Mouse (Mus musculus): ENCODE results near the gene Zp3. TPM values are rescaled to one million over a fixed set of nuclear protein-coding genes. Genes with fewer than 3 reads are reported as not detected.

Zp3 gene
- polyA plus RNA-seq, 1 experiment from 2014 or later: 0.23 TPM

DNA sequence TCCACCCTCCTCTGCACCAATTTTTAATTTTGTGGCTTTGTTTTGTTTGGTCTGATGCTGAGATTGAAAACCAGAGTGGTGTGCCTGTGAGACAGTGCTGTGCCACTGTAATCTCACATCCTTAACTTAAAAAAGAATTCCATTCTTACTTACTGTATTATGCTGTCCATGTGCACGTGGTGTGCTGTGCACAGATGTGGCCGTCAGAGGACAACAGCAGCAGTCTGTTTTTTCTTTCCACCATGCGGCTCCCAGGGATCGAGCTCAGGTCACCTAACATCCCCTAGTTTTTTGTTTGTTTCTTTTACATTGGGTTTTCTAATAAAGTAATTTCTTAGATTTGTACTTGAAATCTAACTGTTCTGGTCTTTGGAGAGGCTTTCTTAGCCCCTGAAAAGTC, 24.6 kb downstream of the Zp3 start:
- H3K4me2 ChIP-seq (ENCODE audit: low read length): no peak overlapping the region
- H3K9ac ChIP-seq (ENCODE audit: low read depth, low read length): no peak overlapping the region
- H3K36me3 ChIP-seq (ENCODE audit: control insufficient read depth, insufficient read depth, low read length): no peaks in the 10 kb centered on the region
- no peaks in the 10 kb centered on the region for H3K9me3 ChIP-seq (replicated peaks; ENCODE audit: control insufficient read depth, low read length, poor library complexity, severe bottlenecking)
- H3K27me3 ChIP-seq (ENCODE audit: control insufficient read depth, insufficient read depth, low read depth, low read length): no peaks in the 10 kb centered on the region
- no peak for ATAC-seq
- no peak overlapping the region for H3K4me3 ChIP-seq (ENCODE audit: low read depth, low read length)
- 82% methylated on average over 4 of the region's 4 CpGs for WGBS
- H3K4me1 ChIP-seq (ENCODE audit: control insufficient read depth, insufficient read depth, low read length): no peaks in the 10 kb centered on the region
- H3K27ac ChIP-seq (ENCODE audit: low read length): no peak overlapping the region

DNA sequence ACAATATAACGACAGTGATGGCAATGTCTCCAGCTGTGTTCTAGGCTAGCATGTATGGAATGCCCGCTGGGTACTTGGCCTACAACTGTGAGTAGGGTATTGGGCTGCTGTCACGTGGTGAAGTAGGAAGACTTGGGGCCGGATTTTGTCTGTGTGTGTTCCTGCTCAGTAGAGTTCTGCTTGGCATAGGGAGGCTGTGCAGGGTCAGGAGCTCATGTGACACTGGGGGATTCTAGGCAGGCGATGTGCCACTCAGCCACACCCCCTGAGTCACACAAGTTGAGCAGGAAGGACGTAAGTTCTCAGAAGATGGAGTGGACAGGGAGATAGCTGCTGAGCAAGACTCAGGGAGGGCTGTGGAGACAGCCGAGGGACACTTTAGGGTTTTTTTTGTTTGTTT, 27.8 kb downstream of the Zp3 start:
- Histone ChIP-seq H3K4me3 (ENCODE audit: low read depth, low read length) (no peak overlapping the region), H3K9ac (ENCODE audit: low read depth, low read length) (no peak overlapping the region), H3K9me3 (replicated peaks; ENCODE audit: control insufficient read depth, low read length, poor library complexity, severe bottlenecking) (no peaks in the 10 kb centered on the region), H3K4me2 (ENCODE audit: low read length) (no peak overlapping the region), H3K36me3 (ENCODE audit: control insufficient read depth, insufficient read depth, low read length) (peaks cover 15% of the 10 kb centered on the region), H3K27ac (ENCODE audit: low read length) (no peak overlapping the region), H3K4me1 (ENCODE audit: control insufficient read depth, insufficient read depth, low read length) (no peaks in the 10 kb centered on the region), H3K27me3 (ENCODE audit: control insufficient read depth, insufficient read depth, low read depth, low read length) (no peaks in the 10 kb centered on the region)
- ATAC-seq: no peak
- 82% methylated on average over 7 of the region's 7 CpGs for WGBS

DNA sequence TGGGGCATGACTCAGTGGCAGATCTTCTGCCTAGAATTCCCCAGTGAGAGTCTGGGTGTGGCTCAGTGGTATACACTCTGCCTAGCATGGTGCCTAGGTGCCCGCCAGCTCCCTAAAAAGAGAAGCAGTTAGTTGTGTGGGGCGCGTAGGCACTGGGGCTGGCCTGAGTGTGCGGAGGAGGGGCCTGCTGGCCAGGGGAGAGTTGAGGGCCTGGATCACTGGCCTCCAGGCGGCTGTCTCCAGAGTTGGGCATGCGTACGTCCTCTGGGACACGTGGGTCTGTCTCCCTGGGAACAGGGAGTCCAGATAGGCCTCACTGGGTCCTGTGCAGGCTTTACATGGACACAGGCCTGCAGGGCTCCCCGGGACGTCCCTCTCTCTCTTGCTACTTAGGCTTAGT, 35.0 kb downstream of the Zp3 start:
- no peak overlapping the region for H3K27ac ChIP-seq (ENCODE audit: low read length)
- no peak overlapping the region for H3K9ac ChIP-seq (ENCODE audit: low read depth, low read length)
- H3K4me3 ChIP-seq (ENCODE audit: low read depth, low read length): no peak overlapping the region
- no peaks in the 10 kb centered on the region for H3K27me3 ChIP-seq (ENCODE audit: control insufficient read depth, insufficient read depth, low read depth, low read length)
- WGBS: 88% methylated on average over 10 of the region's 10 CpGs
- ATAC-seq: no peak
- H3K4me1 ChIP-seq (ENCODE audit: control insufficient read depth, insufficient read depth, low read length): peaks cover 11% of the 10 kb centered on the region; the same call in 1 of the 2 replicates
- H3K9me3 ChIP-seq (replicated peaks; ENCODE audit: control insufficient read depth, low read length, poor library complexity, severe bottlenecking): no peaks in the 10 kb centered on the region
- peaks cover 14% of the 10 kb centered on the region for H3K36me3 ChIP-seq (ENCODE audit: control insufficient read depth, insufficient read depth, low read length)
- H3K4me2 ChIP-seq (ENCODE audit: low read length): no peak overlapping the region

DNA sequence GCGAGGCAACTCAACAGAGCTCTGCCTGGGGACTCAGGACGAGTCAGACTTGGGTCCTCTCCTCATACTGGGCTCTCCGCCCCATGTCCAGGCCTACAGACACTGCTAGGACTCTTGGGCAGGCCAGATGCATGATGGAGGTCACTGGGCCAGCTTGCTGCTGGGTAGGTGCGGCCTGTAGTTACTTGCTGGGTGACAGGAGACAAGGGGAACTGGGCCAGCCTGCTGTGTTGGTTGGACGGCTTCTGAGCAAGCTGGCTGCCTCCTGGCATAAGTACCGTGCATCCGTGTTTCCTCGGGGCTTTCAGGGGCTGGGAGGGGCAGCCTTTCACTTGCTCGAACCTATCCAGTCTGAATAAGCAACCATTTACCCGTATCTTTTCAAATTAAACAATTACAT, 35.7 kb downstream of the Zp3 start:
- Histone ChIP-seq H3K36me3 (ENCODE audit: control insufficient read depth, insufficient read depth, low read length) (peaks cover 10% of the 10 kb centered on the region), H3K4me3 (ENCODE audit: low read depth, low read length) (no peak overlapping the region), H3K27ac (ENCODE audit: low read length) (no peak overlapping the region; the same call in 1 of the 2 replicates), H3K4me1 (ENCODE audit: control insufficient read depth, insufficient read depth, low read length) (peaks cover 11% of the 10 kb centered on the region; the same call in 1 of the 2 replicates), H3K4me2 (ENCODE audit: low read length) (no peak overlapping the region), H3K9me3 (replicated peaks; ENCODE audit: control insufficient read depth, low read length, poor library complexity, severe bottlenecking) (no peaks in the 10 kb centered on the region), H3K27me3 (ENCODE audit: control insufficient read depth, insufficient read depth, low read depth, low read length) (no peaks in the 10 kb centered on the region), H3K9ac (ENCODE audit: low read depth, low read length) (no peak overlapping the region)
- WGBS: 77% methylated on average over 10 of the region's 10 CpGs
- no peak for ATAC-seq

DNA sequence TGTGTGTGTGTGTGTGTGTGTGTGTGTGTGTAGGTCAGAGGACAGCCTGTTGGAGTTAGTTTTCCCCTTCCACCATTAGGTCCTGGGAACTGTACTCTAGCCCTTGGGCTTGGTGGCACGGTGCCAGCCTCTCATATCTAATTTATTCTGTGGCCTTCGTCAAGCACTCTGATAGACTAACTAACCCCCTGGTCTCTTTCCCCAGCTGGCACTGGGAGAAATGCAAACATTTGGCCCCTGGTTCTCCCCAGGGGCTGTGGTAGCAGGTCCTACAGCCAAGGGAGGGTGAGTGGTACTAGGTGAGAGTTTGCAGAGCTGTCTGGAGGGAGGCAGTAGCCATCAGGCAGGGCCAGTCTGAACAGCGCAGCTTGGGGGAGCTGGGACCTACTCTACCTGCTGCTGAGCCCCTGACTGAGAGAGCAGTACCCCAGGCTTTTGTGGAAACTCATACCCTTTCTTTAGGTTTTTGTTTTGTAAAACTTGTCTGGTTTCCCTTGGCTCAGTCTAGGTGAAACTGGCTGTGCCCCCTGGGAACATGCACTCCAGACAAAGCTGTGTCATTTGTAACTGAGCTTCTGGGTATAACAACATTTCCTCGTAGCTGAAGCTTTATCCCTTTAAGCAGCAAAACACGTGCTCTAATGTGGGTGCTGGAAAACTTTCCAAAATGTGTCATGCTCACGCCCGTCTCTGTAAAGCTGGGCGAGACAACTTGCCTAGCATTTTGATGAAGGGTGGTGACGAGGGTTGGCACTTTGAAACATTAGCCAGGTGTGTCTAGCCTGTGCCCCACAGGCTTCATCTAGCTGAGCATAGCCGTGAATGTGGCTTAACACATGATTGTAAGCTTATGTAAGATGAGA, 36.3 kb downstream of the Zp3 start:
- no peak overlapping the region for H3K27ac ChIP-seq (ENCODE audit: low read length)
- H3K9me3 ChIP-seq (replicated peaks; ENCODE audit: control insufficient read depth, low read length, poor library complexity, severe bottlenecking): no peaks in the 10 kb centered on the region
- no peak overlapping the region for H3K9ac ChIP-seq (ENCODE audit: low read depth, low read length)
- no peak for ATAC-seq
- 76% methylated on average over 10 of the region's 10 CpGs for WGBS
- peaks cover 10% of the 10 kb centered on the region for H3K36me3 ChIP-seq (ENCODE audit: control insufficient read depth, insufficient read depth, low read length)
- no peaks in the 10 kb centered on the region for H3K27me3 ChIP-seq (ENCODE audit: control insufficient read depth, insufficient read depth, low read depth, low read length)
- no peak overlapping the region for H3K4me2 ChIP-seq (ENCODE audit: low read length)
- peaks cover 11% of the 10 kb centered on the region; the same call in 1 of the 2 replicates for H3K4me1 ChIP-seq (ENCODE audit: control insufficient read depth, insufficient read depth, low read length)
- no peak overlapping the region for H3K4me3 ChIP-seq (ENCODE audit: low read depth, low read length)

DNA sequence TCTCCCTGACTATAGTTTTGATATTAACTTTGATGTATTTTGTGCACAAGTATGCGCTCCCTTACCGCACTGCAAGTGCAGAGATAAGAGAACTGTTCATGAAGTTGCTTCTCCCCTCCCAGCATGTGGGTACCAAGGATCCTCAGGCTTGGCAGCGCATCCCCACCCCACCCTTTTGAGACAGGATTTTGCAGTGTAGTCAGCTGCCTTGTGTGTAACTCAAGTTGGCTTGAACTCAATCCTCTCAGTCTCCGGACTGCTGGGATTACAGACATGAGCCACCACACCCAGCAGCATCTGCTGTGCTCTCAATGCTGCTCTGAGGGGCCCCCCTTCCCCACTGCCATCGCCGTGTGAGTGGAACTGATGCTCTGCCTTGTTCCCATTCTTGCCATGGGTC, 37.4 kb downstream of the Zp3 start:
- 78% methylated on average over 6 of the region's 6 CpGs for WGBS
- no peak overlapping the region for H3K4me2 ChIP-seq (ENCODE audit: low read length)
- no peaks in the 10 kb centered on the region for H3K9me3 ChIP-seq (replicated peaks; ENCODE audit: control insufficient read depth, low read length, poor library complexity, severe bottlenecking)
- ATAC-seq: no peak
- H3K36me3 ChIP-seq (ENCODE audit: control insufficient read depth, insufficient read depth, low read length): peaks cover 4% of the 10 kb centered on the region
- no peak overlapping the region for H3K27ac ChIP-seq (ENCODE audit: low read length)
- no peak overlapping the region for H3K4me3 ChIP-seq (ENCODE audit: low read depth, low read length)
- H3K9ac ChIP-seq (ENCODE audit: low read depth, low read length): no peak overlapping the region
- peaks cover 11% of the 10 kb centered on the region; the same call in 1 of the 2 replicates for H3K4me1 ChIP-seq (ENCODE audit: control insufficient read depth, insufficient read depth, low read length)
- no peaks in the 10 kb centered on the region for H3K27me3 ChIP-seq (ENCODE audit: control insufficient read depth, insufficient read depth, low read depth, low read length)

DNA sequence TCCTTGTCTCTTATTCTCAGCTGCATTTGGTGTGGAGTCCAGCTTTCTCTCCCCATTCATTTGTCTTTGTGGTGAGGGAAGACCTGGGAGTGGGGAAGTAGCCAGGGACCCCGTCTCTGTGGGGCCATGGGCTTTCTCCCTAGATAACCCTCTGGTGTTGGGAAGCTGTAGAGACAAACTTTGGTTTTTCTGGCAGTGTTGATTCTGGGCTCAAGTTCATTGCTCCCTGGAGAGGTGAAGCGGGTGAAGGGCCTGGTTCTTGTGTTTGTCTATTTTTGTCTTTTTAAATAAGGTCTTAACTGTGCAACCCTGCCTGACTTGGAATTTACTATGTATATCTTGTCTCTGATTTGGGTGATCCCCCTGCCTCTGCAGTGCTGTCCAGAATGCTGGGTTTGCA, 38.8 kb downstream of the Zp3 start:
- peaks cover 11% of the 10 kb centered on the region; the same call in 1 of the 2 replicates for H3K4me1 ChIP-seq (ENCODE audit: control insufficient read depth, insufficient read depth, low read length)
- H3K27ac ChIP-seq (ENCODE audit: low read length): no peak overlapping the region
- no peak overlapping the region for H3K9ac ChIP-seq (ENCODE audit: low read depth, low read length)
- no peak overlapping the region for H3K4me2 ChIP-seq (ENCODE audit: low read length)
- H3K36me3 ChIP-seq (ENCODE audit: control insufficient read depth, insufficient read depth, low read length): no peaks in the 10 kb centered on the region
- no peaks in the 10 kb centered on the region for H3K9me3 ChIP-seq (replicated peaks; ENCODE audit: control insufficient read depth, low read length, poor library complexity, severe bottlenecking)
- no peak for ATAC-seq
- WGBS: 74% methylated on average over 2 of the region's 2 CpGs
- H3K4me3 ChIP-seq (ENCODE audit: low read depth, low read length): no peak overlapping the region
- H3K27me3 ChIP-seq (ENCODE audit: control insufficient read depth, insufficient read depth, low read depth, low read length): no peaks in the 10 kb centered on the region

DNA sequence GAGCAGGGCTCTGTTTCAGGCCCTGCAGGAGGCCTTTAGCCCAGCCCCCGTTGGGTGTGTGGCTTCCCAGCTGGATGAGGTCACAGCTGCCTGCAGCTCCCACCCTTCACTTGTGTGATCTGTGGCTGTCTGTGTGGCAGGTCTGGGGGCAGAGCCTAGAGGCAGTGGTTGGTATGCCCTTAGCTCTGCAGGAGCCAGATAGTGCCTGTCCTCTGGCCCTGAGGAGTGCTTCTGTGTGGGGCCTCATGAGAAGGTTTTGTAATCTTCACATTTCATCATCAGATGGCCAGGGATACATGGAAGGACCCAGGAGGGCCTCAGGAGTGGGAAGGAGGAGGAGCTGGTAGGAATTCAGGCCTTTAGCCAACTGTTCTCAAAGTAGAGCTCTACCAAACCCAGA, 40.0 kb downstream of the Zp3 start:
- Histone ChIP-seq H3K36me3 (ENCODE audit: control insufficient read depth, insufficient read depth, low read length) (no peaks in the 10 kb centered on the region), H3K4me2 (ENCODE audit: low read length) (no peak overlapping the region), H3K27ac (ENCODE audit: low read length) (no peak overlapping the region), H3K9me3 (replicated peaks; ENCODE audit: control insufficient read depth, low read length, poor library complexity, severe bottlenecking) (no peaks in the 10 kb centered on the region), H3K27me3 (ENCODE audit: control insufficient read depth, insufficient read depth, low read depth, low read length) (no peaks in the 10 kb centered on the region), H3K9ac (ENCODE audit: low read depth, low read length) (no peak overlapping the region), H3K4me3 (ENCODE audit: low read depth, low read length) (no peak overlapping the region), H3K4me1 (ENCODE audit: control insufficient read depth, insufficient read depth, low read length) (peaks cover 11% of the 10 kb centered on the region; the same call in 1 of the 2 replicates)
- ATAC-seq: no peak
- WGBS: 48% methylated on average over 1 of the region's 1 CpGs

DNA sequence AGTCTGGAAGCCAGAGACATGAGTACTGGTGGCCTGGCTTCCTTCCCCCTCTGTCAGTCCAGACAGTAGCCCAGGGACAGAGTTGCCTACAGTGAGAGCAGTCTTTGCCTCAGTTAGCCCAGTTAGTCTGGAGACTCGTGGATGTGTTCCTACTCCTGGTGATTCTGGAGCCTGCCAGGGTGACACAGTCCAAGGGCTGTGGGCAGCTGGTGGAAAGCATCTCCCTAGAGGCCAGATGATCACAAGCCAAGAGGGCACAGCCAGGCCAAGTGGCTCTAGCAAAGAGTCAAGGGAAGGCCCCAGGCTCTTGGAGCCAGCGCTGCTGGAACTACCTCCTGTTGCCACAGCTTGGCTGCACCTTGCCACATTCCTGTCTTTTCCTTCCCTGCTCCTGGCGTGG, 45.8 kb downstream of the Zp3 start:
- Histone ChIP-seq H3K27me3 (ENCODE audit: control insufficient read depth, insufficient read depth, low read depth, low read length) (no peaks in the 10 kb centered on the region), H3K36me3 (ENCODE audit: control insufficient read depth, insufficient read depth, low read length) (peaks cover 17% of the 10 kb centered on the region; the same call in 1 of the 2 replicates), H3K4me3 (ENCODE audit: low read depth, low read length) (no peak overlapping the region), H3K4me1 (ENCODE audit: control insufficient read depth, insufficient read depth, low read length) (no peaks in the 10 kb centered on the region), H3K9ac (ENCODE audit: low read depth, low read length) (no peak overlapping the region), H3K27ac (ENCODE audit: low read length) (no peak overlapping the region), H3K4me2 (ENCODE audit: low read length) (no peak overlapping the region), H3K9me3 (replicated peaks; ENCODE audit: control insufficient read depth, low read length, poor library complexity, severe bottlenecking) (no peaks in the 10 kb centered on the region)
- no peak for ATAC-seq
- 87% methylated on average over 3 of the region's 3 CpGs for WGBS

All from midbrain, embryonic 16.5 days (tissue).